Mouse (Mus musculus) forebrain, embryonic 10.5 days (tissue): ENCODE measurements around the gene Rhog. TPM values are rescaled to one million over a fixed set of nuclear protein-coding genes. Genes with fewer than 3 reads are reported as not detected.
A peak's percentile ranks its signal among the peaks of the same experiment; 100 is the strongest.
"Not testable (repeated sequence)": the region's sequence is repeated elsewhere in the genome, so short reads cannot be mapped to it uniquely, and the experiment has no call there.

Experiments used
- DNase-seq: peaks from one replicate; pipeline ENCODE4 v3.0.0-alpha.2; 2017; ENCODE audit warnings: low spot score; ENCODE audit errors: extremely low spot score
- H3K27ac ChIP-seq: fragments of 300-500 bp; sonication (generic); 2 replicates; pipeline ENCODE4 v1.5.1; 2016; ENCODE audit warnings: mild to moderate bottlenecking
- H3K27me3 ChIP-seq: fragments of 300-500 bp; sonication (generic); 2 replicates; pipeline ENCODE4 v1.6.1; 2016; ENCODE audit warnings: mild to moderate bottlenecking; ENCODE audit not compliant: poor library complexity, severe bottlenecking
- H3K36me3 ChIP-seq: fragments of 300-500 bp; sonication (generic); replicated peaks from 2 replicates; pipeline ENCODE4 v1.6.1; 2016; ENCODE audit warnings: mild to moderate bottlenecking, moderate library complexity
- H3K4me1 ChIP-seq: fragments of 300-500 bp; sonication (generic); 2 replicates; pipeline ENCODE4 v1.6.1; 2016
- H3K4me3 ChIP-seq: fragments of 300-500 bp; sonication (generic); 2 replicates; pipeline ENCODE4 v1.5.1; 2016; ENCODE audit warnings: mild to moderate bottlenecking, moderate library complexity
- H3K9me3 ChIP-seq: fragments of 300-500 bp; sonication (generic); 2 replicates; pipeline ENCODE4 v1.6.1; 2016; ENCODE audit warnings: mild to moderate bottlenecking, moderate library complexity
- WGBS: fragments of 180-500 bp; shearing (Covaris S2); methylation state at CpG from one replicate; pipeline ENCODE4 v1.1.7; 2016; 5-methylcytosine and 5-hydroxymethylcytosine counted together
- polyA plus RNA-seq: library from polyadenylated mRNA; unstranded; fragments of >200 nt; fragmentation: Nextera tagmentation; extraction: Ambion mirVana; gene quantifications from 2 replicates; pipeline ENCODE4 v1.2.1, GENCODE M21; 2016

Gene Rhog
- polyA plus RNA-seq, 1 experiment from 2014 or later: 39.2 TPM

- peak overlapping the region; percentile 90; the same call in 1 of the 2 replicates for H3K4me3 ChIP-seq
- no peaks in the 10 kb centered on the region for H3K36me3 ChIP-seq
- peaks cover 17% of the 10 kb centered on the region for H3K4me1 ChIP-seq
- peaks cover 26% of the 10 kb centered on the region for H3K27me3 ChIP-seq
- H3K9me3 ChIP-seq: no peaks in the 10 kb centered on the region
- no peak overlapping the region for H3K27ac ChIP-seq
- 53% methylated on average over 14 of the region's 14 CpGs for WGBS
- no peak for DNase-seq
Measured at GRCm38 (mm10) chr7:102266401-102267042, 10.7 kb upstream of the Rhog start.

GRCm38 (mm10) chr7:102266021-102266400 is 10.2 kb upstream of the Rhog start:
- H3K4me3 ChIP-seq, DNase-seq, H3K9me3 ChIP-seq, H3K27ac ChIP-seq, H3K36me3 ChIP-seq: not testable (repeated sequence)
- 90% methylated on average over 10 of the region's 10 CpGs for WGBS
- Histone ChIP-seq H3K27me3 (peaks cover 26% of the 10 kb centered on the region), H3K4me1 (peaks cover 17% of the 10 kb centered on the region)

- H3K27me3 ChIP-seq: peaks cover 2% of the 10 kb centered on the region
- 85% methylated on average over 2 of the region's 2 CpGs for WGBS
Measured at GRCm38 (mm10) chr7:102263020-102263419, 7.2 kb upstream of the Rhog start.

GRCm38 (mm10) chr7:102260518-102260917 is 4.7 kb upstream of the Rhog start:
- H3K4me1 ChIP-seq: no peaks in the 10 kb centered on the region
- H3K9me3 ChIP-seq: no peaks in the 10 kb centered on the region
- 97% methylated on average over 1 of the region's 1 CpGs for WGBS
- no peak overlapping the region for H3K27ac ChIP-seq
- DNase-seq: no peak
- no peak overlapping the region for H3K4me3 ChIP-seq
- no peaks in the 10 kb centered on the region for H3K27me3 ChIP-seq
- H3K36me3 ChIP-seq: no peaks in the 10 kb centered on the region

More at GRCm38 (mm10) chr7:102263020-102263419, 7.2 kb upstream of the Rhog start:
- Histone ChIP-seq H3K4me3 (no peak overlapping the region), H3K36me3 (no peaks in the 10 kb centered on the region), H3K4me1 (peaks cover 6% of the 10 kb centered on the region), H3K27ac (no peak overlapping the region), H3K9me3 (no peaks in the 10 kb centered on the region)
- DNase-seq: no peak

GRCm38 (mm10) chr7:102259716-102260479 is 4.0 kb upstream of the Rhog start:
- WGBS: 85% methylated on average over 10 of the region's 10 CpGs
- H3K4me1 ChIP-seq: no peaks in the 10 kb centered on the region

GRCm38 (mm10) chr7:102258753-102259152 is 2.9 kb upstream of the Rhog start:
- Histone ChIP-seq H3K27me3 (no peaks in the 10 kb centered on the region), H3K4me1 (no peaks in the 10 kb centered on the region), H3K4me3 (no peak overlapping the region), H3K9me3 (no peaks in the 10 kb centered on the region), H3K27ac (no peak overlapping the region), H3K36me3 (no peaks in the 10 kb centered on the region)
- 84% methylated on average over 3 of the region's 3 CpGs for WGBS
- DNase-seq: no peak

More at GRCm38 (mm10) chr7:102259716-102260479, 4.0 kb upstream of the Rhog start:
- Histone ChIP-seq H3K9me3 (no peaks in the 10 kb centered on the region), H3K27ac (no peak overlapping the region), H3K4me3 (no peak overlapping the region), H3K36me3 (no peaks in the 10 kb centered on the region), H3K27me3 (no peaks in the 10 kb centered on the region)
- no peak for DNase-seq

- no peaks in the 10 kb centered on the region for H3K9me3 ChIP-seq
- no peaks in the 10 kb centered on the region for H3K4me1 ChIP-seq
- H3K27ac ChIP-seq: no peak overlapping the region
- 22% methylated on average over 4 of the region's 4 CpGs for WGBS
- H3K4me3 ChIP-seq: no peak overlapping the region
- DNase-seq: peak; percentile 75
- H3K36me3 ChIP-seq: no peaks in the 10 kb centered on the region
- no peaks in the 10 kb centered on the region for H3K27me3 ChIP-seq
Measured at GRCm38 (mm10) chr7:102258189-102258588, 2.3 kb upstream of the Rhog start.

GRCm38 (mm10) chr7:102256636-102257035 is 782 bp upstream of the Rhog start:
- Histone ChIP-seq H3K36me3 (no peaks in the 10 kb centered on the region), H3K27me3 (no peaks in the 10 kb centered on the region), H3K27ac (no peak overlapping the region), H3K4me1 (no peaks in the 10 kb centered on the region), H3K4me3 (no peak overlapping the region), H3K9me3 (no peaks in the 10 kb centered on the region)
- DNase-seq: no peak
- 84% methylated on average over 3 of the region's 3 CpGs for WGBS

- no peaks in the 10 kb centered on the region for H3K9me3 ChIP-seq
- WGBS: 87% methylated on average over 1 of the region's 1 CpGs
- H3K36me3 ChIP-seq: no peaks in the 10 kb centered on the region
- no peaks in the 10 kb centered on the region for H3K27me3 ChIP-seq
- peaks cover 25% of the 10 kb centered on the region for H3K4me1 ChIP-seq
- no peak for DNase-seq
- no peak overlapping the region for H3K4me3 ChIP-seq
- H3K27ac ChIP-seq: no peak overlapping the region
Measured at GRCm38 (mm10) chr7:102253631-102254030, 2.2 kb downstream of the Rhog start.

- H3K4me1 ChIP-seq: peaks cover 54% of the 10 kb centered on the region
- WGBS: under 1% methylated on average over 33 of the region's 33 CpGs
Measured at GRCm38 (mm10) chr7:102250631-102251214, 5.1 kb downstream of the Rhog start.

GRCm38 (mm10) chr7:102249896-102250630 is 5.8 kb downstream of the Rhog start:
- peak; percentile 75 for DNase-seq
- Histone ChIP-seq H3K27ac (peak overlapping the region; percentile 97), H3K9me3 (no peaks in the 10 kb centered on the region), H3K27me3 (no peaks in the 10 kb centered on the region), H3K4me3 (peak overlapping the region; percentile 70), H3K36me3 (no peaks in the 10 kb centered on the region), H3K4me1 (peaks cover 60% of the 10 kb centered on the region)
- WGBS: 2% methylated on average over 36 of the region's 49 CpGs

More at GRCm38 (mm10) chr7:102250631-102251214, 5.1 kb downstream of the Rhog start:
- Histone ChIP-seq H3K36me3 (no peaks in the 10 kb centered on the region), H3K27ac (peak overlapping the region; percentile 97), H3K27me3 (no peaks in the 10 kb centered on the region), H3K4me3 (peak overlapping the region; percentile 70), H3K9me3 (no peaks in the 10 kb centered on the region)
- DNase-seq: peak; percentile 85

GRCm38 (mm10) chr7:102249531-102249895 is 6.3 kb downstream of the Rhog start:
- Histone ChIP-seq H3K4me1 (peaks cover 66% of the 10 kb centered on the region), H3K27ac (peak overlapping the region; percentile 97), H3K9me3 (no peaks in the 10 kb centered on the region), H3K27me3 (no peaks in the 10 kb centered on the region), H3K4me3 (peak overlapping the region; percentile 70), H3K36me3 (peaks cover 3% of the 10 kb centered on the region; the same call in 1 of the 2 replicates)
- WGBS: under 1% methylated on average over 23 of the region's 23 CpGs
- DNase-seq: peak; percentile 64
